Mouse (Mus musculus) embryonic facial prominence, embryonic 12.5 days (tissue): Measurements from ENCODE around the gene Asz1. TPM values are rescaled to one million over a fixed set of nuclear protein-coding genes. Genes with fewer than 3 reads are reported as not detected.

ENCODE experiments used
- ATAC-seq: fragments of 200-750 bp; cut with Nextera tagmentation; 2 replicates; pipeline ENCODE4 v1.8.0; 2017; ENCODE audit not compliant: insufficient number of reproducible peaks, insufficient read depth, low FRiP score, low TSS enrichment
- H3K27ac ChIP-seq: fragments of 300-500 bp; sonication (generic); 2 replicates; pipeline ENCODE4 v1.5.1; 2016; ENCODE audit warnings: mild to moderate bottlenecking
- H3K27me3 ChIP-seq: fragments of 300-500 bp; sonication (generic); 2 replicates; pipeline ENCODE4 v1.6.1; 2016; ENCODE audit warnings: mild to moderate bottlenecking, moderate library complexity
- H3K36me3 ChIP-seq: fragments of 300-500 bp; sonication (generic); 2 replicates; pipeline ENCODE4 v1.6.1; 2016; ENCODE audit warnings: mild to moderate bottlenecking
- H3K4me1 ChIP-seq: fragments of 300-500 bp; sonication (generic); 2 replicates; pipeline ENCODE4 v1.6.1; 2016
- H3K4me2 ChIP-seq: fragments of 300-500 bp; sonication (generic); replicated peaks from 2 replicates; pipeline ENCODE4 v1.6.1; 2016; ENCODE audit warnings: mild to moderate bottlenecking, moderate library complexity
- H3K4me3 ChIP-seq: fragments of 300-500 bp; sonication (generic); 2 replicates; pipeline ENCODE4 v1.5.1; 2016; ENCODE audit warnings: mild to moderate bottlenecking
- H3K9ac ChIP-seq: fragments of 300-500 bp; sonication (generic); 2 replicates; pipeline ENCODE4 v1.6.1; 2016; ENCODE audit warnings: mild to moderate bottlenecking, moderate library complexity
- H3K9me3 ChIP-seq: fragments of 300-500 bp; sonication (generic); 2 replicates; pipeline ENCODE4 v1.6.1; 2016; ENCODE audit warnings: mild to moderate bottlenecking, moderate library complexity
- WGBS: fragments of 180-500 bp; shearing (Covaris S2); methylation state at CpG from one replicate; pipeline ENCODE4 v1.1.7; 2016; 5-methylcytosine and 5-hydroxymethylcytosine counted together
- polyA plus RNA-seq: library from polyadenylated mRNA; unstranded; fragments of >200 nt; fragmentation: Nextera tagmentation; extraction: Ambion mirVana; gene quantifications from 2 replicates; pipeline ENCODE4 v1.2.1, GENCODE M21; 2016

Gene Asz1
- not detected in 2 replicates for polyA plus RNA-seq

- WGBS, result 94% methylated on average over 22 of the region's 22 CpGs
- no peak for ATAC-seq
- no peaks in the 10 kb centered on the region for H3K4me1 ChIP-seq
- H3K27me3 ChIP-seq, result no peaks in the 10 kb centered on the region
- no peak within 1 kb of the TSS for H3K27ac ChIP-seq
- H3K9ac ChIP-seq, result no peak within 1 kb of the TSS
- H3K4me3 ChIP-seq, result no peak within 1 kb of the TSS
- H3K36me3 ChIP-seq, result no peaks in the 10 kb centered on the region
- no peak within 1 kb of the TSS for H3K4me2 ChIP-seq
- H3K9me3 ChIP-seq, result no peaks in the 10 kb centered on the region
These were observed at the start of gene Asz1 for GRCm38 (mm10) chr6:18108934-18109333. Gene Asz1 (minus strand): TSS chr6:18109061.

- no peaks in the 10 kb centered on the region for H3K9me3 ChIP-seq
- no peaks in the 10 kb centered on the region for H3K27me3 ChIP-seq
- no peak overlapping the region for H3K27ac ChIP-seq
- no peak overlapping the region for H3K9ac ChIP-seq
- 82% methylated on average over 4 of the region's 4 CpGs for WGBS
- no peak overlapping the region for H3K4me2 ChIP-seq
- H3K36me3 ChIP-seq, result no peaks in the 10 kb centered on the region
- H3K4me3 ChIP-seq, result no peak overlapping the region
- ATAC-seq, result no peak
- no peaks in the 10 kb centered on the region for H3K4me1 ChIP-seq
These were observed 44.2 kb upstream of the Asz1 start for GRCm38 (mm10) chr6:18153031-18153430.

- no peak for ATAC-seq
- H3K4me1 ChIP-seq, result no peaks in the 10 kb centered on the region
- WGBS, result 42% methylated on average over 1 of the region's 1 CpGs
- no peaks in the 10 kb centered on the region for H3K9me3 ChIP-seq
- H3K4me3 ChIP-seq, result no peak overlapping the region
- H3K27ac ChIP-seq, result no peak overlapping the region
- H3K4me2 ChIP-seq, result no peak overlapping the region
- H3K27me3 ChIP-seq, result no peaks in the 10 kb centered on the region
- H3K36me3 ChIP-seq, result no peaks in the 10 kb centered on the region
- H3K9ac ChIP-seq, result no peak overlapping the region
These were observed 26.4 kb upstream of the Asz1 start for GRCm38 (mm10) chr6:18135246-18135645.

GRCm38 (mm10) chr6:18128059-18128458 lies 19.2 kb upstream of the Asz1 start:
- Histone ChIP-seq H3K36me3 (no peaks in the 10 kb centered on the region), H3K4me1 (no peaks in the 10 kb centered on the region), H3K27ac (no peak overlapping the region), H3K9me3 (no peaks in the 10 kb centered on the region), H3K9ac (no peak overlapping the region), H3K27me3 (no peaks in the 10 kb centered on the region), H3K4me2 (no peak overlapping the region), H3K4me3 (no peak overlapping the region)
- ATAC-seq, result no peak
- 77% methylated on average over 4 of the region's 4 CpGs for WGBS

GRCm38 (mm10) chr6:18127206-18127983 lies 18.5 kb upstream of the Asz1 start:
- no peak for ATAC-seq
- Histone ChIP-seq H3K9ac (no peak overlapping the region), H3K4me2 (no peak overlapping the region), H3K27me3 (no peaks in the 10 kb centered on the region), H3K36me3 (no peaks in the 10 kb centered on the region), H3K4me1 (no peaks in the 10 kb centered on the region), H3K4me3 (no peak overlapping the region), H3K27ac (no peak overlapping the region), H3K9me3 (no peaks in the 10 kb centered on the region)
- WGBS, result 71% methylated on average over 2 of the region's 2 CpGs

GRCm38 (mm10) chr6:18096861-18097260 lies 12.0 kb downstream of the Asz1 start:
- H3K27me3 ChIP-seq, result no peaks in the 10 kb centered on the region
- H3K36me3 ChIP-seq, result no peaks in the 10 kb centered on the region
- WGBS, result 79% methylated on average over 1 of the region's 1 CpGs
- H3K9ac ChIP-seq, result no peak overlapping the region
- H3K4me3 ChIP-seq, result no peak overlapping the region
- H3K9me3 ChIP-seq, result no peaks in the 10 kb centered on the region
- ATAC-seq, result no peak
- no peak overlapping the region for H3K27ac ChIP-seq
- no peaks in the 10 kb centered on the region for H3K4me1 ChIP-seq
- no peak overlapping the region for H3K4me2 ChIP-seq

- Histone ChIP-seq H3K36me3 (no peaks in the 10 kb centered on the region), H3K4me3 (no peak overlapping the region), H3K9me3 (no peaks in the 10 kb centered on the region), H3K9ac (no peak overlapping the region), H3K4me1 (no peaks in the 10 kb centered on the region), H3K27ac (no peak overlapping the region), H3K27me3 (no peaks in the 10 kb centered on the region), H3K4me2 (no peak overlapping the region)
- ATAC-seq, result no peak
- WGBS, result 67% methylated on average over 5 of the region's 5 CpGs
These were observed 19.8 kb downstream of the Asz1 start for GRCm38 (mm10) chr6:18089098-18089497.

GRCm38 (mm10) chr6:18087160-18087804 lies 21.6 kb downstream of the Asz1 start:
- 65% methylated on average over 5 of the region's 5 CpGs for WGBS
- no peak overlapping the region for H3K9ac ChIP-seq
- no peak for ATAC-seq
- no peak overlapping the region for H3K4me2 ChIP-seq
- no peak overlapping the region for H3K4me3 ChIP-seq
- no peaks in the 10 kb centered on the region for H3K9me3 ChIP-seq
- no peak overlapping the region for H3K27ac ChIP-seq
- H3K4me1 ChIP-seq, result no peaks in the 10 kb centered on the region
- H3K36me3 ChIP-seq, result no peaks in the 10 kb centered on the region
- no peaks in the 10 kb centered on the region for H3K27me3 ChIP-seq

- H3K4me1 ChIP-seq, result no peaks in the 10 kb centered on the region
- no peaks in the 10 kb centered on the region for H3K27me3 ChIP-seq
- H3K9me3 ChIP-seq, result no peaks in the 10 kb centered on the region
- no peaks in the 10 kb centered on the region for H3K36me3 ChIP-seq
- WGBS, result 31% methylated on average over 1 of the region's 1 CpGs
- H3K27ac ChIP-seq, result no peak overlapping the region
- ATAC-seq, result no peak
- H3K9ac ChIP-seq, result no peak overlapping the region
- H3K4me3 ChIP-seq, result no peak overlapping the region
- no peak overlapping the region for H3K4me2 ChIP-seq
These were observed 30.2 kb downstream of the Asz1 start for GRCm38 (mm10) chr6:18078615-18079014.

- Histone ChIP-seq H3K4me1 (no peaks in the 10 kb centered on the region), H3K36me3 (no peaks in the 10 kb centered on the region), H3K9me3 (no peaks in the 10 kb centered on the region), H3K4me3 (no peak overlapping the region), H3K9ac (no peak overlapping the region), H3K4me2 (no peak overlapping the region), H3K27ac (no peak overlapping the region), H3K27me3 (no peaks in the 10 kb centered on the region)
- WGBS, result 73% methylated on average over 7 of the region's 7 CpGs
- no peak for ATAC-seq
These were observed 31.9 kb downstream of the Asz1 start for GRCm38 (mm10) chr6:18076986-18077385.

GRCm38 (mm10) chr6:18076577-18076976 lies 32.3 kb downstream of the Asz1 start:
- ATAC-seq, result no peak
- no peaks in the 10 kb centered on the region for H3K9me3 ChIP-seq
- 57% methylated on average over 5 of the region's 5 CpGs for WGBS
- H3K27me3 ChIP-seq, result no peaks in the 10 kb centered on the region
- no peak overlapping the region for H3K4me2 ChIP-seq
- no peak overlapping the region for H3K9ac ChIP-seq
- H3K36me3 ChIP-seq, result no peaks in the 10 kb centered on the region
- H3K4me3 ChIP-seq, result no peak overlapping the region
- H3K4me1 ChIP-seq, result no peaks in the 10 kb centered on the region
- no peak overlapping the region for H3K27ac ChIP-seq

- Histone ChIP-seq H3K9me3 (no peaks in the 10 kb centered on the region), H3K9ac (no peak overlapping the region), H3K27ac (no peak overlapping the region), H3K4me3 (no peak overlapping the region), H3K27me3 (no peaks in the 10 kb centered on the region), H3K4me2 (no peak overlapping the region), H3K4me1 (no peaks in the 10 kb centered on the region), H3K36me3 (no peaks in the 10 kb centered on the region)
- ATAC-seq, result no peak
- WGBS, result 85% methylated on average over 4 of the region's 4 CpGs
These were observed 51.0 kb downstream of the Asz1 start for GRCm38 (mm10) chr6:18057899-18058298.
